Mouse (Mus musculus) spleen, adult 2 months (tissue): ENCODE results near the gene Efcab5.

Experiments
- CTCF ChIP-seq: fragments of 200-500 bp; IDR thresholded peaks from 2 replicates; pipeline ENCODE4 v1.5.1; 2011; ENCODE audit warnings: mild to moderate bottlenecking, inconsistent platforms; ENCODE audit not compliant: insufficient read depth, insufficient read length, insufficient replicate concordance; ENCODE audit errors: extremely low read depth
- POLR2A ChIP-seq: fragments of 200-500 bp; IDR thresholded peaks from 2 replicates; pipeline ENCODE4 v1.6.1; 2011; ENCODE audit warnings: low read depth, low read length, inconsistent platforms

- TF ChIP-seq POLR2A, result no peak
- no peak for TF ChIP-seq CTCF
Measured at GRCm38 (mm10) chr11:77094136-77094535, 94.6 kb downstream of the Efcab5 start.
